Mouse (Mus musculus) urinary bladder, postnatal 10 days (tissue): ENCODE results near the gene Gbgt1.
"Not testable (repeated sequence)": the region's sequence is repeated elsewhere in the genome, so short reads cannot be mapped to it uniquely, and the experiment has no call there.

Experiments used
- DNase-seq: peaks from one replicate; pipeline ENCODE4 v3.0.0; 2022; ENCODE audit warnings: low spot score

Gene Gbgt1

GRCm38 (mm10) chr2:28502987-28503386, 6.3 kb downstream of the Gbgt1 start:
- DNase-seq: no peak

DNA sequence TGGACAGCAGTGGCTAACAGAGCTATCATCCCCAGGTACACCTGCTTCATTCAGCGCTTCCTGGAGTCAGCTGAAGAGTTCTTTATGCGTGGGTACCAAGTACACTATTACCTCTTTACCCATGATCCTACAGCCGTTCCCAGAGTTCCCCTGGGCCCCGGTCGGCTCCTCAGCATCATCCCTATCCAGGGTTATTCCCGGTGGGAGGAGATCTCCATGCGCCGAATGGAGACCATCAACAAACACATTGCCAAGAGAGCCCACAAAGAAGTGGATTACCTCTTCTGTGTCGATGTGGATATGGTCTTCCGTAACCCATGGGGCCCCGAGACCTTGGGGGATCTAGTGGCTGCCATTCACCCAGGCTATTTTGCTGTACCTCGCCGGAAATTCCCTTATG, 8.0 kb downstream of the Gbgt1 start:
- DNase-seq: peak; percentile 4

DNA sequence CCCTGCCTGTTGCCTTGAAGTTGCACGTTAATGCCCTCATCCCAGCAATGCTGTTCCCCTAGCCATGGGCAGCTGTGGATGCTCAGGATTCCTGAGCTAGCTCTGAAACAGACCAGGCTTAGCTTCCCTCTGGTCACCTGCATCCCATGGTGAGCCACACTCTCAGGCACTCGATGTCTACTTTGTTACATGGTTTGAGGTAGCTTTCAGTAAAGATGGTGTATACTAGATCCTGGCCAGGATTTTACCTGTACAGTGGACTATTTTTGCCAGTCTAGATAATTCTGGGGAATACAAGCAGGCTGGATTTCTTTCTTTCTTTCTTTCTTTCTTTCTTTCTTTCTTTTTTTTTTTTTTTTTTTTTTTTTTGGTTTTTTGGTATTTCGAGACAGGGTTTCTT, 9.1 kb downstream of the Gbgt1 start, which contains the start of gene Gm10134:
Gene Gm10134, plus strand, starts transcription at position 301 of the 400 bp plus-strand sequence.
- peak; percentile 2 for DNase-seq

- DNase-seq: peak; percentile 3
These were observed 9.6 kb downstream of the Gbgt1 start for GRCm38 (mm10) chr2:28506291-28506690.

- not testable (repeated sequence) for DNase-seq
These were observed 14.9 kb downstream of the Gbgt1 start for GRCm38 (mm10) chr2:28511600-28511999.

- no peak for DNase-seq
These were observed 16.2 kb downstream of the Gbgt1 start, which contains the start of gene Ralgds for GRCm38 (mm10) chr2:28512798-28513401. Gene Ralgds, plus strand, starts transcription at chr2:28513125.

GRCm38 (mm10) chr2:28513431-28514370, 17.0 kb downstream of the Gbgt1 start:
- DNase-seq: no peak

DNA sequence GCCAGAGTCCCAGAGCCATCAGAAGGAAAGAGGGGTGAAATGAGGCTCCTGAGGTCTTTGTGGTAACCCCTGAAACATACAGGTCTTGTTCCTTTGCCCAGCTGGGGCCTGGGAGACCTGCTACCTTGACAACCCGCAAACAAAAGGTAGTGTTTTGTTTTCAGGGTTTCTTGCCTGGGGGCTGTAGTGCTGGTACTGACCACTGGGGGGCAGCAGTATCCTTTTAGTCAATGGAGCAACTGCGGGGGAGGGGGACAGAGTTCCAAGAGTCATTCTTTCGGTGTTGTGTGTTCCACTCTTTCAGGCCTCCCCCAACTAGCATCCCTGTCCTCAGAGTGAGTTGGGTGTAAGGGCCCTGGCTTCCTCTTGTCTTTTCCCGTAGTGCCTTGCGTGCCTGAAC, 17.8 kb downstream of the Gbgt1 start:
- no peak for DNase-seq

- peak; percentile 56 for DNase-seq
These were observed 20.7 kb downstream of the Gbgt1 start for GRCm38 (mm10) chr2:28517206-28517909.

DNA sequence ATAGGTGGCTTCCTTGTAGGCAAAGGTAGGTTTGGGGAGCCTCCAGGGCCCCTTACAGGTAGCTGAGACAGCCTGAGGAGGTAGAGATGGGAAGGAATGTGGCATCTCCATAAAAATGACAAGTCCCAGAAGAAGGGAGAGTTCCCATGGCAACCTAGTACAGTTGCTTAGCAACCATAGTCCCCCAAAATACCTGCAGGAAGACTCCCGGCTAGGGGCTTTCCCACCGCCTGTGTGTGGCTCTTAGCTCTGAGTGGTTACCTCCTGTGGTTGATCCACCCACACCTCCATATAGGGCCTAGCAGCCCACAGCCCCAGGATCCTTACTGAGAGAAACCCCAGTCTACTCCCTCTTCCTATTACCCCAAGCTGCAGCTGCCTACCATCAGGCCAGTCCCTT, 21.5 kb downstream of the Gbgt1 start:
- no peak for DNase-seq

DNA sequence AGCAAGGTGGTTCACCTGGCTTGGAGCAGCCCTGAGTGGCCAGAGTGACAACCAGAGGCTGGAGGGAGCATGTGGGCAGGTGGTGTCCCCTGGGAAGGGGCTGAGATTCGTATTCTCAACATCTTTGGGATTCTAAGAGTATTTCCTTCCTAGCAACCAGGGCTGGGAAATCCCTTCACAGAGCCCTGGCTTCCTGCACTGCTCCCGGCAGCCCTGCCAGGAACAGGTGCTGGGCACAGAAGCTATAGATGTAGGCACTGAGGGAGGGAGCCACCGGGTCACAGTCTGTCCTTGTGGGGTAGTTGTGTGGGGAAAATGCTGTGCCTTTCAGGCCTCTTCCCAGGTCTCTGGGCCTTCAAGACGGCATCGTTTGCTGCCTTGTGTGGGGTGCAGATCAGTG, 23.9 kb downstream of the Gbgt1 start:
- DNase-seq: no peak

- DNase-seq: no peak
These were observed 25.0 kb downstream of the Gbgt1 start for GRCm38 (mm10) chr2:28521571-28522151.

DNA sequence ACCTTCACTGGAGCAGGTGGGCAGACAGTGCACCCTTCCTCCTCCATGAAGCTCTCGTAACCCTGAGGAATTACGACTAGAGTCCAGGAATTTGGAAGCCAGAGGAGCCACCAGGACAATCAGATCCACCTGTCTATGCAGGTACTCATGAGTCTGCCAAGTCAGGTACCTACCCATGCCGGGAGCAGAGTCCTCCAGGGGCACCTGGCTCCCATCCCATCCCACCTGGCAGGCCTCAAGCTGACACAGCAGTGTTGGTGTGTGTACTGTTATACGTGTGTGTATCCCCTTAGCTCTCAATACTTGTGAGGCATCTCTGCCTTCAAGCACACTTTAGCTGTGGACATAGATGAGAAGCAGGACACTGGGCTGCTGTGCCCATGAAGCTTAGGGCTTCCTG, 25.5 kb downstream of the Gbgt1 start:
- DNase-seq: no peak

DNA sequence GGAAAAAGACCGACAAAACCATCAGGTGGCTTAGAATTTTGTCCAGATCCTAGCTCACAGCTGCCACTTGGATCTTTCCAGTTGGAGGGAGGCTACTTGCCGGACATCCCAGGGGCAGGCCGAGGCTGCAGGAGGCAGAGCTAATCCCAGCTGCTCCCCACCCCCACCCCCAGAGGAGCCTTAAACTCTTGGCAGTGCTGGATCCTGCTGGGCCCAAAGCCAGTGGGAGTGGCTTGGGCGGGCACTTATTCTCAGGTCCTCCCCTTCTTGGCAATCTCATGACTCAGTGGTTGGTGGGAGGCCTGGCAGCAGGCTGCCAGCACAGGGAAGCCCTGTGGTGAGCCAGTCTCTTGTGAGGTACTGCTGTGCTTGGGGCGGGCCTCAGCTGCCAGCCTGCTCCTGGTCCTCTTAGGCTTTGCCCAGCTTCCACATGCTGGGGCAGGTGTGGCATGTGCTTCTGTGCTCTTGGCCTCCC, 27.0 kb downstream of the Gbgt1 start:
- DNase-seq: peak; percentile 68

DNA sequence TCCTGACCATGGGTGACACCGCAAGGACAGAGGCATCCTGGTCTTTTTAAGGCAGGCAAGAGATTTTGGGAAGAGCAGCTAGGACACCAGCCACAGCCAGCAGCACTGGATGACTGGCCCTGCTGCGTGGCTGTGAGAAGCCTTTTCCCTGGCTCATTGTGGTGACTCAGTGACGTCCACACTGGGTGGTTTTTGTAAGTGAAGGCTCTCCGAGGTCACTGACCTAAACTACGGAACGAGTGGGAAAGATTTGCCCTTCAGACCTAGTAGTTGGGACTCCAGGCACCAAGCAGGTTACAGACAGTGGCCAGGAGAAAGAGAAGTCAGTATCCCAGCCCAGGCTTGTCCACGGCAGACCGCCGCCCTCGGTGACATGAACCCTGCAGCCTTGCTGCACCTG, 27.7 kb downstream of the Gbgt1 start:
- DNase-seq: no peak

- no peak for DNase-seq
These were observed 28.7 kb downstream of the Gbgt1 start for GRCm38 (mm10) chr2:28525219-28525942.

- DNase-seq: no peak
These were observed 29.5 kb downstream of the Gbgt1 start for GRCm38 (mm10) chr2:28525943-28526876.

- DNase-seq: no peak
These were observed 31.0 kb downstream of the Gbgt1 start for GRCm38 (mm10) chr2:28527436-28528353.

- no peak for DNase-seq
These were observed 31.7 kb downstream of the Gbgt1 start for GRCm38 (mm10) chr2:28528354-28528730.
